Mouse (Mus musculus) cerebellum, adult 2 months (tissue): ENCODE measurements around the gene Dclk2. TPM values are rescaled to one million over a fixed set of nuclear protein-coding genes. Genes with fewer than 3 reads are reported as not detected.
A peak's percentile ranks its signal among the peaks of the same experiment; 100 is the strongest.

Experiments used
- DNase-seq, 2 experiments: peaks; one replicate each; pipeline ENCODE4 v3.0.0; 2021
- H3K27ac ChIP-seq: fragments of 200-500 bp; 2 replicates; pipeline ENCODE4 v1.5.1; 2012; ENCODE audit warnings: low read length, control low read depth, inconsistent platforms; ENCODE audit not compliant: insufficient read depth
- H3K27me3 ChIP-seq: fragments of 200-500 bp; 2 replicates; pipeline ENCODE4 v1.6.1; 2012; ENCODE audit warnings: inconsistent platforms, mild to moderate bottlenecking, low read length, moderate library complexity; ENCODE audit not compliant: control insufficient read depth, insufficient read depth
- H3K4me1 ChIP-seq: fragments of 200-500 bp; 2 replicates; pipeline ENCODE4 v1.6.1; 2011; ENCODE audit warnings: low read length; ENCODE audit not compliant: control insufficient read depth, insufficient read depth
- H3K4me3 ChIP-seq: fragments of 200-500 bp; replicated peaks from 2 replicates; pipeline ENCODE3; 2011; ENCODE audit warnings: mild to moderate bottlenecking, low read depth, low read length, control low read depth; ENCODE audit not compliant: insufficient read depth
- CTCF ChIP-seq: fragments of 200-500 bp; IDR thresholded peaks from 2 replicates; pipeline ENCODE4 v1.5.1; 2011; ENCODE audit warnings: low read depth, mild to moderate bottlenecking, control low read depth, low read length, moderate library complexity, borderline replicate concordance; ENCODE audit not compliant: insufficient read depth
- POLR2A ChIP-seq: fragments of 200-500 bp; IDR thresholded peaks from 2 replicates; pipeline ENCODE4 v1.6.1; 2011; ENCODE audit warnings: low read length, control low read depth, borderline replicate concordance; ENCODE audit not compliant: insufficient read depth
- WGBS: fragments of 180-500 bp; shearing (Covaris S2); methylation state at CpG from one replicate; pipeline ENCODE4 v1.1.7; 2018; 5-methylcytosine and 5-hydroxymethylcytosine counted together
- polyA plus RNA-seq: library from polyadenylated mRNA; depleted of rRNA; stranded (reverse); fragments of >200 nt; gene quantifications from 2 replicates; pipeline ENCODE4 v1.2.3, GENCODE M21; 2012

The Dclk2 gene
- polyA plus RNA-seq, 1 experiment: 59.5 TPM

DNA sequence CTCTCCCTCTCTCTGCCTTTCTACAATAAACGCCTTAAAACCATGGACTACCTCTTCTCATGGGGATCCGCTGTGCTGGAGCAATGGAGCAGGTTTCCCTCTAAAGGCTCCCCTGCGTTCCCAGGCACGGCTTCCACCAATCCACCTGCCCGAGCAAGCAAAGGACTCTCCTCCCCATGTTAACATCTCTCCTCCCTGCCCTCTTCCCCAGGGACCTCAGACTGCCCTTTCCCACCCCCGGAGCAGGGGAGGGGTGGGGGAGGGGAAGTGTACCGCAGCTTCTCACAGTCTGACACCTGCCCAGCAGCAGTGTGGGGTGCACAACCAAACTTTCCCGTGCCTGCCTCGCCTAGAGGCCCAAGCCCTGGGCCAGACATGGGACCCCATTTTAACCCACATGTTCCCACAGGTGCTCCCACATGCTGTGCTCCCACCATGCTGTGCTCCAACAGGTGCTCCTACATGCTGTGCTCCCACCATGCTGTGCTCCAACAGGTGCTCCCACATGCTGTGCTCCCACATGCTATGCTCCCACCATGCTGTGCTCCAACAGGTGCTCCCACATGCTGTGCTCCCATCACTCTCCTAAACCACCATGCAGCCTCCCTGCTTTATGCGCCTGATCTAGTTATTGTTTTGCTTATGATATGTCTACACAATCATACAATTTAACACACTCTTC lies 57.2 kb downstream of the Dclk2 start:
- peaks cover 18% of the 10 kb centered on the region for H3K4me1 ChIP-seq
- no peaks in the 10 kb centered on the region for H3K27me3 ChIP-seq
- DNase-seq: no peak
- peak overlapping the region; percentile 29; the same call in 1 of the 2 replicates for H3K27ac ChIP-seq
- no peak for TF ChIP-seq CTCF
- TF ChIP-seq POLR2A: no peak
- H3K4me3 ChIP-seq: no peak overlapping the region
- WGBS: 32% methylated on average over 10 of the region's 10 CpGs

- Histone ChIP-seq H3K27me3 (no peaks in the 10 kb centered on the region), H3K4me3 (no peak overlapping the region), H3K27ac (peak overlapping the region; percentile 29; the same call in 1 of the 2 replicates), H3K4me1 (peaks cover 17% of the 10 kb centered on the region)
- no peak for TF ChIP-seq CTCF
- TF ChIP-seq POLR2A: no peak
- peak; percentile 37 to 59 for DNase-seq
- WGBS: 24% methylated on average over 3 of the region's 3 CpGs
Observed at GRCm38 (mm10) chr3:86862939-86863311, 57.7 kb downstream of the Dclk2 start.

DNA sequence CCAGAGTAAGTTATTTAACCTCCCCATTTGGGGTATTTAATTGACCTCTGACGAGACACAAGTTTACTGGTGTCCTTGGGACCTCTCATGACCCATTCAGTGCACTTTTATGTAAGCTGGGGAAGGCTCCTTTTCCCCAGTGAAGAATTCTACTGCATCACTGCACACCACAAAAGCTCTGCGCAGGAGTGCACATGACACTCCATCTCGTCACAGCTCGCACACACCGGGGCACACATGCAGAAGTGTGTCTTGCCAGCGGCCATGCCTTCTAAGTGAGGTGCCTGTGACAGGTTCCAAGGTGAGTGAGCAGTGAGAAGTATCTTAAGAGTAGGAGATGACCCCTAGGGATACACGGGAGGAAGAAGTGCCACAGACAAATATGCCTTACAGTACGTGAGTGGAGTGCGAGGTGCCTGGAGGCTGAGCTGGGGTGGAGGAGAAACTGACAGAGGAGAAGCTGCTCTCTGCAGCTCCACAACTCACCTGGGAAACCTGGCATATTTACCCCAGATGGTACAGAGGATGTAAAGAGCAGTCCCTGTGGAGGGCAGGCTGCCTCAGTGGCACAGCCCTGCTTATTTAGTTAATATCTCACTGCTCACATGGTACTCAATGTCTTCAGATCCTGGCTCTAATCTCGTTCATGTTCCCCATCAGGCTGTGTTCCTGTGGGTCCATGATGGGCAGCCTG lies 58.3 kb downstream of the Dclk2 start:
- DNase-seq: no peak
- TF ChIP-seq CTCF (no peak), POLR2A (no peak)
- Histone ChIP-seq H3K4me1 (peaks cover 17% of the 10 kb centered on the region), H3K27ac (no peak overlapping the region), H3K27me3 (no peaks in the 10 kb centered on the region), H3K4me3 (no peak overlapping the region)
- WGBS: 67% methylated on average over 10 of the region's 10 CpGs

GRCm38 (mm10) chr3:86859791-86860190 lies 60.9 kb downstream of the Dclk2 start:
- Histone ChIP-seq H3K27ac (no peak overlapping the region), H3K4me3 (no peak overlapping the region), H3K4me1 (peaks cover 23% of the 10 kb centered on the region), H3K27me3 (no peaks in the 10 kb centered on the region)
- 96% methylated on average over 2 of the region's 2 CpGs for whole genome bisulfite sequencing
- TF ChIP-seq CTCF (no peak), POLR2A (no peak)
- DNase-seq: no peak

- Histone ChIP-seq H3K4me3 (no peak overlapping the region), H3K4me1 (peaks cover 22% of the 10 kb centered on the region), H3K27ac (no peak overlapping the region), H3K27me3 (no peaks in the 10 kb centered on the region)
- TF ChIP-seq CTCF: no peak
- TF ChIP-seq POLR2A: no peak
- no peak for DNase-seq
- WGBS: 93% methylated on average over 5 of the region's 5 CpGs
Observed at GRCm38 (mm10) chr3:86858699-86859098, 62.0 kb downstream of the Dclk2 start.

DNA sequence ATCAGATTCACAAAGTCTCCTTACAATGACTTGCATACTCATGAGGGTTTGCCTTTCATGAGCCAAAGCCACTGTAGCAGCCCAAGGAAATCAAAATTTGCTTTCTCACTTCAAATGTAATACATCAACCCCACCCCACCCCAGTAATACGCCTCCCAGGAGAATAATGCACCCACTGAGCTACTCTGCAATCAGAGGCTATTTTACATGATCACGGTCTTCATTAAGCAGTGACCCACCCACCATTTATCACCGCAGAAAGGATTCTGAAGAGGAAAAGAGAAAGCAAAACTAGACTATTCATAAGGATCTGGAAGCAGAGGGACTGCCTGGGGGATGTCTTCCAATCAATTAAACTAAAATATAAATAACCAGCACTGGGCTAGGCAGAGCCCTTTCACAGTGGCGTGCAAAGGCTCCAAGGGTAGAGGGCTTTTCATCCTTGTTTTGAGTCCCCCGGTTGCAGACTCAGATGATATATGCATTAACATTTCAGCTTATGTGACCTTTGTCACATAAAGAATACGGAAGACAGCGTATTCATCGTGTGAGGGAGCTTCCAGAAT lies 62.7 kb downstream of the Dclk2 start:
- no peak overlapping the region for H3K27ac ChIP-seq

GRCm38 (mm10) chr3:86852867-86853266 lies 67.8 kb downstream of the Dclk2 start:
- Histone ChIP-seq H3K4me3 (no peak overlapping the region), H3K27ac (no peak overlapping the region), H3K27me3 (no peaks in the 10 kb centered on the region), H3K4me1 (peaks cover 12% of the 10 kb centered on the region)
- TF ChIP-seq POLR2A: no peak
- TF ChIP-seq CTCF: no peak
- DNase-seq: peak in 1 of 2 experiments; percentile 24
- 68% methylated on average over 3 of the region's 3 CpGs for WGBS

More for the DNA sequence above, 62.7 kb downstream of the Dclk2 start:
- 77% methylated on average over 8 of the region's 8 CpGs for WGBS
- H3K4me3 ChIP-seq: no peak overlapping the region
- no peaks in the 10 kb centered on the region for H3K27me3 ChIP-seq
- no peak for TF ChIP-seq POLR2A
- TF ChIP-seq CTCF: no peak
- DNase-seq: no peak
- H3K4me1 ChIP-seq: peaks cover 14% of the 10 kb centered on the region
